Mouse (Mus musculus): ENCODE measurements around the gene Sp2.

Sp2 gene

DNA sequence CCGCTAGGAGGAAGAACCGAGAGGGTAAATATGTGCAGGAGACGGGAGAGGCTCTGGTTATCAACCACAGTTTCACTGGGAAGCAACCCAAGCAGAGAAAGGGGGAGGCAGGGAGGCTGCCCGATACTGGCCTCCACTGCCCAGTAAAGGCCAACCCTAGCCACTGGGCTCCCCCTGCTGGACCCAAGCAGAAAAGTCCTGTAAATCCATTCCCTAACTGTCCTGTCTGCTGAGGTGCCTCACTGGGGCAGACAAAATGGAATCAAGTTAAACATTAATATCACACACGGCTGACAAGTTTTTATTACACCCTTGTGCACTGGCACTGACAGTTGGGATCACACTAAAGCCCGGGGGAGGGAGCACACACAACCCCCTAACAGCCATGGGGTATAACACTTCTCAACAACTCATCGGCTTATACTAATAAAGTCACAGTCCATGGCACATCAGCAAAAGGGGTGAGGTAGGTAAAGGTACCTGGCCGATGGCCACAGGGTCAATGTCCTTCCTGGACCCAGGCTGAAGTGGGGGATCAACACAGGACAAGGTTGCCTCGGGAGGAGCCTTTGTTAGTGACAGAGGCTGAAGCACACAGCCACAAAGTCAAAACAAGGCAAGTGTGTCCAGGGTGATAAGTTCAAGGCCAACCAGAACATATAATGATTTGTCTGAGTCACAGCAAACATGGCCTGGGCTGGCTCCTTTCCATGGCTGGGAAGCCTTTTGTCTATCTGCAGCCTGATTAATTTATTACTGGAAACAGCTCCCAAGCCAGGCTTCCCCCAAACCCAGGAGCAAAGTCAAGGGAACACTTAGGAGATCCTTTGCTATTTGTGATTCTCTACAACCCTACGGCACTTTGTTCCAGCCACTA is 45.0 kb downstream of the Sp2 start:
- DNase-seq, result peak; percentile 32 to 55

DNA sequence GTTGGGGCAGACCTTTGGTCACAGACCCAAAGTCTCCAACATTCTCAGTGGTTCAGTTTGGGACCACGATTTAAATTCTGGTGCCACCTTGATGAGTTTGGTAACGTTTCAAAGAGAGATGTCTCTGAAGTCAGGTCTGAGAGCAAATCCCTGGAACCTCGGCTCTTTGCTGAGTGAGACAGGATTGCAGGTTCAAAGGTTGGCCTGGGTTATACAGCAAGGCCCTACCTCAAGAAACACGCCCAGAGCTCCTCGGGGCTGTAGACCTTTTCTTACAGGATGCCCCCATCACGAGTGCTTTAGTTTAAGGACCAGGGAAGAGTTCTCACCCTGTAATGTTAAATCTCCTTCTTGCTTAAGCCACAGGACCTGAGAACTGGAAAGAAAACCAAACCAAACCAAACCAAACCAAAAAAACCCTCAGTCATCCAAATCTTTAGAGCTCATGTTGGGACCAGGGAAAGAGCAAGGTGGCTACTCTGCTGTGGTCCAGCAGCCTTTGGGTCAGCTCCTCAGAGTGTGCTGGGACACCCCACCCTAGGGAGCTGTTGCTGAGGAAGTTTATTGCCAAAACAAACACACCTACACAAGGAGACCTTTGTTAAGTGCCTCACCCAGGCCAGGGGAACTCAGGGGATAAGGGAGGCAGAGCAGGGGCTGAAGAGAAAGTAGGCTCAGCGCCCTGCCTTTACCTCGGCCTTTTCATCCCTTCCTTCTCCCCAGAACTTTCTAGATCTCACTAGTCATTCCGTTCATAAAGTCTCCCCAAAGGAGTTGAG is 46.7 kb downstream of the Sp2 start:
- no peak for DNase-seq

DNA sequence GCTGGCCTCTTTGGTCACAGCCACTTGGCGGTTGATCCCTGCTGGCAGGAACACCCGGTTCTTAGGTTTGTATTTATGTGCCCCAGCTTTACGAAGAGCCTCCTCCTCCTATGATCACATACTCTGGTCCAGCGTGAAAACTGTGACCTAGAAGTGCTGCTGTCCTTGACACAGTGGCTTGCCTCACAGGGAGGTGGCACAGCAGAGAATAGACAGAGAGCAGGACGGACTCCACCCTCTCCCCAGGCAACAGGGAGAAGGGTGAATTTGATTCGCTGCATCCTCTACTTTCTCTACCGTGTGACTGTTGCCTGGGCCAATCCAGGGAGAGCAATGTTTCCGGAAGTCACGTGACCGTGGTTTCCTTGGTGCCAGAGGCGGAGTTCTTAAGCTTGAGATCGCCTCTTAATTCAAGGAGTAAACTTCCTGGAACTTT is 47.8 kb downstream of the Sp2 start:
- no peak for DNase-seq

DNA sequence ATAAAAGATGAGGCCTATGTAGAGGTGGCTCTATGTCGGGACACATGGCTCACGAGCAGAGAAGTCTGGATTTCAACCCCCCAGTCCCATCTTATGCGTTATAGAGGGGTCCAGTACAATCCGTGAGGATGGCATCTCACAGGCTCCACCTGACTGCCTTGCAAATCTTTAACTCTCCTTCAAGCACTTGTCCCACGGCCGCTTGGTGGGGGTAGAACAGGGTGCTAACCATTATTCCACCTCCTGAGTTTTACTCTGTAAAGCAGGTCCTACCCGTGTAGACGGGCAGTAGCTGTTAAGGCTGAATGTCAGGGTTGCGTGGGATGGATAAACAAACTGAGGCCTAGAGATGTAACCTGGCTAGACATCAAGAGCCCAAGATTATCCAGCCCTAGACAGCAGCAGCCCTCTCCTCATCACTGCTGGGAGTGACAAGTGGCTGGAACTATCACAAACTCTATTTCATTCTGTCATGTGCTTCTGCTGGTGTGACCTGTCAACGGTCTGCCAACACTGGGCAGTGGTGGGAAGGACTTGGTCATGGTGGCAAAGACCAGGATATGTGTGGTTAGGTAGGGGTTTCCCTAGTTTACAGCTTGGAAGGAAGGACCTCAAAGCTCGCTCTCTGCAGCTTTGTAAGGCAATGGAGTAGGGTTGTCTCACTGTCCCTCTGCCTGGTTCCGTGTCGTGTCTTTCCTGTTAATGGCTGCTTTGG is 49.0 kb downstream of the Sp2 start:
- no peak for DNase-seq

DNA sequence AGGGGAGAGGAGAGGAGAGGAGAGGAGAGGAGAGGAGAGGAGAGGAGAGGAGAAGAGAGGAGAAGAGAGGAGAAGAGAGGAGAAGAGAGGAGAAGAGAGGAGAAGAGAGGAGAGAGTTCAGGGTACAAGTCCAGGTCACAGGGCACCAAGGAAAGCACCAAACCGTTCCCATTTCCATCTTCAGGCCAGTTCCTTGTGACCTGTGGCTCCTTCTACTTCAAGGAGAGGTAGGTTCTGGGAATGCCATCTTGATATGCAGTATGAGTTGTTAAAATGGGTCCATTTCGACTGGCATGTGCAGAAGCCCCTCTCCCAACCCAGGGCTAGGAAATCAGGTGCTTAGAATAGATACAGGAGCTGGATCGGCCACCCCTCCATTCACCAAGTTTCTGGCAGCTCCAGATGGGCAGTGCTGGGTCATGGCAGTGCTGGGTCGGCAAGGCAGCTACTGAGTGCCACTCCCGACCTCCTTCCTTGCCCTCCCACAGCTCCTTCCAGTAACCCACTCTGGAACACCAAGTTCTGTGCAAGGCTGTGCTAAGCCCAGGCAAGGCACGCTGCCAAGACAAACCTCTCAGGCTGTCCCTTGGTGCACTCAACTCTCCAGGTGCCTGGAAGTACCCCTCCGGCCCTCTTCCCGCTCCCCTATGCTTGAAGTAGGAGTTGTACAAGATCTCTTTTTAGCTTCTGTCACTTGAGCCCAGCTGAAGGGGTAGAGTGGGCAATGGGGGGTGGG is 51.3 kb downstream of the Sp2 start:
- DNase-seq, result no peak

DNA sequence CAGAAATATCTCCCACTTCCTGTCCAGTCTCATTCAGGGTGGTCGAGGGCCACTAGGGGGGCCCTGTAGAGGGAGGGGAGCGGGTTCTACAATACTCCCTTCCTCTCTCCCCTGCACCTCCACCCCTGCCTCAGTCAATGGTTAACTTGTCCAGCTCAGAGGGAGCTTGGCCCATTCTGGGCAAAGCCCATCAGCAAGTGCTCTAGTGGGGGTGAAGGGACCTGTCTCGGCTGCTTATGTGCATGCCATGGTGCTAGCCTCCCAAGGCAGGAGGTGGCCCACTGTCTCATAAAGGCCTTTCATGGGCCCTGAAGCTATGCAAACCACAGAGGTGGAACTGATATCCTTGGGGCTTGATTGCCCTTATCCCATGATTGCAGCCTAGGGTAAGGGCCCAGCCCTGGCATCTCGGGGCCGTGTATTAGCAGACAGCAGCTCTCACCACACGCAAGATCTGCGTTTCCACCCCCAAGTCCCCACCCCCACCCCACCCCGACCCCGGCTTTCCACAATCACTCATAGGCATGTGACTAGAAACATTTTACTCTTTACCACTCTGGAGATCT is 52.9 kb downstream of the Sp2 start:
- DNase-seq, result no peak

DNA sequence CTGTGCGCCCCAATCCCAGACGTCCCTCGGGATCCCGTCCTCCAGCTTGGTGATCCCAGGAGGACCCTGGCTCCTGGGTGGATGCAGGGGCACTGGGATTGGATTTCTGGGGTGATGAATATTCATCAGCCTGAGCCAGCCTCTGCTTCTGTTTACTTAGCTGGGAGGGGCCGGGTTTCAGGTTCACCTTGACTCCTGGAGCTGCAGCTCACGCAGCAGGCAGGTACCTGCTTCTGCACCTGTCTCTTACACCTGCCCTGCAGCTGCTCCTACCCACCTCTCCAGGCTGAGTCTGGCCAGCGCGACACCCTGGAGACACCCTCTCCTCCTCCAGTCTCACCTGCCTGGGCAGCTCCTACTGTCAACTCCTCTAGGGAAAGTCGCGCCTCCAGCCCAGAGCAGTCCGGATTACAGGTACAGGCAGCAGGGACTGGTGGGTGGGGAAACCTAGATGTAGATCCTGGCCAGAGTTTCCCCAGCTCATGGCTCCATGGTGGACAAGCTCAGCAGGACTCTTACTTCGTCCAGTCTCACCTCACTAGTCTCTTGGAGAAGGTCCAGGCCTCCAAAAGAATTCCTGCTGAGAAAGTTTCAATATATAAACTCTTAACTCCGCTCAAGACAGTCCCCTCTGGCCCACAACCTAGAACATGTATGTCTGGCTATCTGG is 53.5 kb downstream of the Sp2 start:
- DNase-seq, result no peak

DNA sequence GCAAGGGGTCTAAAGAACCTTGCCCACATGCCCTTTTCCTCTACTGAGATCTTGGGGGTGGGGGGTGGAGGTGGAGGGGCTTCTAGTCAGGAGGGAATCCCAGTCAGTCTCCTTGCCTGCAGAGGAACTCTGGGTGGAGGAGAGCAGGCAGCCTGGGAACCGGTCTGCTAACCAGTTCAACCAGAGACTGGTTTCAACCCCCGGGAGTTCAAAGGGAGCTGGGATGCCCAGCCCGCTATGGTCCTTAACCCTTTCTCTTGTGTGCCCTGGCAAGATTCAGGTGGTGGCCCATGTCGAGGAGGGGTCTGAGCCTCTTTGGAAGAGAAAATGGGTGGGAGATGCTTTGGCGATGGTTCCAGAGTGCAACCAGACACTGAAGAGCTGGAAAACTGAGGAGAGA is 54.1 kb downstream of the Sp2 start:
- no peak for DNase-seq

DNA sequence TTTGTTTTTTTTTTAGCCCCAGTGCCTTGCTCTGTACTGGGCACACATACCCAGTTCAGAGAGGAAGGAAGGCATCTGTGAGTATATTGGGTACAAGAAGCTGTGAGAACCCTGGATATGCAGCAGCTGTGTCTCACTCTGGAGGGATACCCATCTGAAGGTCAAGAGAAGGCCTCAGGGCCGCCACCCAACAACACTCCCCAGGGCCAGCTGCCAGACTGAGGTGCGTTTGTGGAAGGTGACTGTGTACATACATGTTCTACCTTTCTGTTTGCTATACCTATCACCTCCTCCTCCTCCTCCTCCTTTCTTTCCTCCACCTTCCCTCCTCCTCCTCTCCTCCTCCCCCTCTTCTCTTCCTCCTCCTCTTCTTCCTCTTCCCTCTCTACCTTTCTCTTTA is 54.7 kb downstream of the Sp2 start, which contains the start of gene Prr15l:
Gene Prr15l, plus strand, starts transcription at position 17 of the 400 bp plus-strand sequence.
- DNase-seq, result no peak

DNA sequence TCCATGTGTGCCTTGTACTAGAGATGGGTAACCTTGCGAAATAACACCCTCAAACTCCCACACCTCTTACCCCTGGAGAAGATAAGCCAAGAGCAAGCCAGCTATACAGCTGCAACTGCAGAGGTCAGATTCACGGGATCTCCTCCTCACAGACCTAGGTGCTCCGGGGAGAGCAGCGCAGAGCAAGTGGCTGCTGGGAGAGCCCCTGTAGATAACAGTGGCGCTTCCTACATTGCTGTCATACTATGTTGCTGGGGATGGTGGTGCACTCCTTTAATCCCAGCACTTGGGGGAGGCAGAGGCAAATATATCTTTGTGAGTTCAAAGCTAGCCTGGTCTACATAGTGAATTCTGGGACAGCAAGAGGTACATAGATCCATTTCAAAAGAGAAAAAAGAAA is 56.2 kb downstream of the Sp2 start:
- no peak for DNase-seq

DNA sequence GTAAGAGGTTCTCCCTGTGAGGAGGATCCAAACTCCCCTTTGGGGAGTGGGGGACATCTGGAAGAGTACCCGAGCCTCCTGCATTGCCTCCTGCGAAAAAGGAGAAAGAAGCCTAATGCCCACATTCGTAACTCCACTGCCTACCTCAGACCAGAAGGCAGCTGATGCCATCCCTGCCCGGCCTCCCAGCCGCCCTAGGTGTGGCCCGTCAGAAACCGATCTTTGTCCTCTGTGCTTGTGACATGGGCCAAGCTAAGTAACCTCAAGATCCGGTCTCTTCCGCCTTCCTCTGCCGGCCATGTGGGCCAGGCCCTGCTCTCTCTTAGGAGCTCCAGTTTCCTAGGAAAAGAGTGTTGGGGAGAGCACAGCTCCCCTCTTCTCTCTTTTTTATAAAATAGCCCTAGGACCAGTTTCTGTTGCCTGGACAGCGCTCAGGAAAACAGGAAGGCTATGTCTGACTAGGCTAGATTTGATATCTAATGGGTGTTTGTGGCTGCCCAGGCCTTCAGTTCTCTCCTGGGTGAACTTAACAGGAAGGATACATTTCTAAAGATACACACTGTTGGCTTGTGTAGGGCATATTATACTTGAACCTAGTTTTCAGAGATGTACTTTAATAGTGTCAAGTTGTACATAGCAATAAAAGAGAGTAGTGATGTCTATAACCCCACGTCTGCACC is 57.1 kb downstream of the Sp2 start:
- no peak for DNase-seq

DNA sequence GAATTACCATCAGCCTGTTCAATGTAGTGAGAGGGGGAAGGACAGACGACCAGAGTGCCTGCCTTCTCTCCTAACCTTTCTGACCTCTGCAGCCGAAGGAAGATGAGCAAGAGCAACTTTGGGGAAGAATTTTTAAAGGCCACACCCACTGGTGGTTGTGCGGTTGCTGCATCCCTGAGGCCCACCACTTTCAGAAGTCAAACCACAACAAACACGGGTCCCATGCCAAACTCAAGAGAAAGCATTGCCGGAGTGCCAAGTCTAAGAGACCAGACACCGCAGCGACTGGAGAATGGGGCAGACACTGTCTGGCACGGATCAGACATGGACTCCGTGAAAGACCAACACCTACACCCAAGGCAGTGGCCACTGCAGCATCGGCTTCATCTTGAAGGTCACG is 57.9 kb downstream of the Sp2 start:
- no peak for DNase-seq

DNA sequence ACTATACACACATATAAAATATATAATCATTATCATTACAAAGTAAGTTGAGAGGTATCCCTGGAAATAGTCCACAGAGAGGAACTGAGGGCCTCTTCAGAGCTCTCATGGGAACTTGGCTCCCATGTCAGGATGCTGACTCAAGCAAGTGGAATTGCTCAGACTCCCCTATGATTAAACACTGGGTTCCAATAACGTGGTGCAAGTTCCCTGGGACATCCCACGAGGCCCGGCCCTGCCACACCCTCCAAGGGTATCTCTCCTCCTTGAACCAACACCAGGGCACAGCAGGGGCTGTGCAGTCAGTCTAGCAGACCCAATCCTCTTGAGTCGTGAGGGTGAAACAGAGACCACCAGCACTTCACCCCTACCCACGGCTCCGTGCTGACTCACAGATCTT is 63.8 kb downstream of the Sp2 start:
- DNase-seq, result no peak

DNA sequence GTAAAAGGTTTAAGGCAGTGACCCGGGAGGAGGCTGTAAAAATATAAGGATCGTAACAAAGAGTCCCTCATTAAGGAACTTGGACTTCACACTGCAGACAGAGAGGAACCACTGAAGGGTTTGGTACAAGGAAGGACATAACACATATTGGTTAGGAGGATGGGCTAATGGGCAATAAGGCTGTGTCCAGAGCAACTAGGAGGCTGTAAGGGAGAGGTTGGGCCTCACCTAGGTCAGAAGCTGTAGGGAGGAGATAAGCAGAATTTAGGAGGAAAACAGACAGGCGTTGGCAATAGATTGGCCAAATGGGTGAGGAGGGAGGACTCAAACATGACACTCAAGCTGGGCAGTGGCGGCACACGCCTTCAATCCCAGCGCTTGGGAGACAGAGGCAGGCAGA is 65.3 kb downstream of the Sp2 start:
- DNase-seq, result no peak

DNA sequence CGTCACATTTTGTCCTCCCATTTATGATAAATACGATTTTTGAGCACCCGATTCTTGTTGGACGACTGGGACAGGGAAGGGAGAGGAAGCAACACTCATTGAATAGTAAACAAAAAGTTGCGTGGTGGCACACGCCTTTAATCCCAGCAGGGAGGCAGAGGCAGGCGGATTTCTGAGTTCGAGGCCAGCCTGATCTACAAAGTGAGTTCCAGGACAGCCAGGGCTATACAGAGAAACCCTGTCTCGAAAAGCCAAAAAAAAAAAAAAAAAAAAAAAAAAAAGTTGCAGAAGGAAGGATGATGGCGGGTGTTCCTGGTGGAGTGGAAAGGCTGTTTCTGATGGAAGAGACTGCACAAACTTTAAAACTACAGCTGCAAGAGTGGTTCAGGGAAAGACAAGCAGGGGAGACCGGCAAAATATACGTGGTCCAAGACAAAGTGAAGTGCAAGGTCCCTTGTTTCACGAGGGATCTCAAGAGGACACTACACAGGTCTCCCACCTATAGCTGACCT is 65.8 kb downstream of the Sp2 start:
- no peak for DNase-seq

DNA sequence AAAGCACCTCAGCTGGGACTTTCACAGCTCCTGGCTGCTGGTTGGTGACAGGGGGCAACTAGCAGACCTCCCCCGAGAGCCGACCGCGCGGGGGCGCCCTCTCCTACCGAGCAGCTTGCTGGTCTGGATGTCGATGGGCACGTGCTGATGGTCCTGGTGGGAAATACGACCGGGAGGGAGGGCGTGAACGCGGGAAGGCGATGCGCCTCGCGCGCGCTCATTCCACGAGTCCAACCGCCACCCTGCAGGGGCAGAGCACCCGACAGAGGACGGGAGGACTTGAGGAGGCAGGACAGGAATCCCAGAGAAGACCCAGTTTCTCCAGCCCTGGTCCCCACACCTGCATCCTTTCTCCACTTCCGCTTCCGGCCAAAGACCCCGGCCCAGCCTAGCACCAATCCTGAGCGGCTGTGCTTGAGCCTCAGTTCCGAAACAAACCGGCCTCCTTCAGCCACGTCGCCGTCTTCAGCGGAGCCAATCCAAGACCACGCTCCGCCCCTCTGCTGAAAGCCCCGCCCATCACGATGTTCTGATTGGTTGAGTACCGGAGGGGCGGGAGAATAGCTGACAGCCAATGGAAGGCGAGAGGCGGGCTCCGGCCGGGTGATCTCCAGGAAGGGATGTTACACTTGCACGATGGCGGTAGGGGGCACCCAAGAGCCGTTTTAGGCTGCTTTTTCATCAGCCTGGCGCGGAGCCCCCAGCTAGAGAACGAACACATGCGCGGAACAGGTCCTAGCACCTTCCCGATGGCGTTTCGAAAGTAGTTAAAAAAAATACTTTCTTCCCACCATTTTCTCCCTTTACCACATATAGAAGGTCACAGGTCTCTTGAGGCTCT is 66.5 kb downstream of the Sp2 start, which contains the start of gene Cdk5rap3:
Gene Cdk5rap3, minus strand, starts transcription at position 453 of the 841 bp plus-strand sequence.
- DNase-seq, result peak; percentile 99

DNA sequence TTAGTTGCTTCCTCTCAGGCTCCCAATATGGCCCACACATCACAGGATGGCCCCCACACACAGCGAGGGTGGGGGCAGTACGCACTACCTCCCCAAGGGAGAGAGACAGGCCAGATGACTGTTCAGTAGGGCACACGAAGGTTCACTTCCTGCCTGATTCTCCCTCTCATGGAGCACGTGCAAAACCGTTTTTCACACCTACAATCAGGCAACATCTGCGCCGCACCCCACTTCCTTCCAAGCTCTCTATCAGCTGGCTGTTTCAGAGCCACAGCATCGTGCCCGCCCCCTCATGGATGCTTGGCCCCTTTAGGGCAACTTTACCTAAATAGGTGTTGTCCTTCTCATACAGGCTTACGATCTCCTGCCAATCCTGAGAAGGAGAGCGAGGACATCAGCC is 70.1 kb downstream of the Sp2 start:
- DNase-seq, result no peak

DNA sequence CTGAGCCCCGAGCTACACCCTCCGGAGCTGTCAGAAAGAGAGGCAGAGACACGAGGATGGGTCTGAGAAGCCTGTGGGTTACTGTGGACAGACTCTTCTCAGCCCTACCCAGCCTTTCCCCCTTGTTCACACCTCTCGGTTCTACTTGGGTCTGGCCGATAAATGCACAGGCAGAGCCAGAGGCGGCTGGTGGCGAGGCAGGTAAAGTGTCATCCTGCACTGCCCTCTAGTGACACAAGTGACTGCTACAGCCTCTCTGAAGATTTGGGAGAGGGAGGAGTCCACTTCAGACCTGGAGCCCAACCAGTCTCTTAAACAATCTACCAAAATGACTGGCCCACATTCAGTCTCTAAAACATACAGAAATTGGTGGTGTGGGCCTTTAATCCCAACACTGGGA is 72.8 kb downstream of the Sp2 start:
- DNase-seq, result peak; percentile 85 to 90

DNA sequence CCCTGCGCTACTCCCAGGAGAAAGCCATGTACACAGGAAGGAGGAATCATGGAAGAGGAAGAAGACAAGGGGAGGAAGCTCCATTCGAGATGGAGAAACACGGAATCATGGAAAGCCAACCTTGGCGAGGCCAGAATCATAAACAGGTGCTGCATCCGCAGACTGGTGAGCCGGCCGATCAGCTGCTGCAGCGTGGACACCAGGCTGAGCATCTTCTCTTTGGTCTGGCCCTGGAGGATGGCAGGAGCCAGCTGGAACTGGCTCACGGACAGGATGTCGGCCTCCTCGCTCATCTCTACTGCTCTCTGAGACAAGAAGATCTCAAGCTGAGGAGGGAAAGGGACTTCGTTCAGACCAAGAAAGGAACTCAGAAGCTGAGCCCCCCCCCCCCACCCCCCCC is 74.2 kb downstream of the Sp2 start:
- peak; percentile 44 to 48 for DNase-seq

Measured in cerebellum, postnatal 25 days (tissue).